Mouse (Mus musculus) spleen, postnatal 36 days (tissue): ENCODE measurements around the gene Ccdc38.
A peak's percentile ranks its signal among the peaks of the same experiment; 100 is the strongest.
"Not testable (repeated sequence)": the region's sequence is repeated elsewhere in the genome, so short reads cannot be mapped to it uniquely, and the experiment has no call there.

Source experiments
- DNase-seq, 2 experiments: peaks; one replicate each; pipeline ENCODE4 v3.0.0; 2022; ENCODE audit warnings: low spot score in 2 of 2, mixed read lengths in 1 of 2

The Ccdc38 gene

DNA sequence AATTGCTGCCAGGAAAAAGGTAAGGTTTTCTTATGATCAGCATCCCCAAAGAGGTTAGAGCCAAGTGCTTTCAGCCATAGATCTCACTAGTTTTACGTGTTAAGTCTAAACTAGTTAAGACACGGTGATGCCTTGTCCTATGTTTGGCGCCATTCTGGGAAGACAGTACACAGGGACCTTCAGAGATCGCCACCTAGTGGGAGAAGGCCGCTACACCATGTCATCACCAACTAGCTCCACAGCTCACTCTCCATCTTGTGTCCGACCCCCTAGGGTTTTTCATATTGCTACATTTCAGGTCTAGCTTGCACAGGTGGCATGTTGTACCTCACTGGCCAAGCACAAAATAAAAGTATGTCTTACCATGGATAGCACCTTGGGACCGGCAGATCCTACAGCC, 8.6 kb downstream of the Ccdc38 start:
- peak; percentile 52 to 67 for DNase-seq

DNA sequence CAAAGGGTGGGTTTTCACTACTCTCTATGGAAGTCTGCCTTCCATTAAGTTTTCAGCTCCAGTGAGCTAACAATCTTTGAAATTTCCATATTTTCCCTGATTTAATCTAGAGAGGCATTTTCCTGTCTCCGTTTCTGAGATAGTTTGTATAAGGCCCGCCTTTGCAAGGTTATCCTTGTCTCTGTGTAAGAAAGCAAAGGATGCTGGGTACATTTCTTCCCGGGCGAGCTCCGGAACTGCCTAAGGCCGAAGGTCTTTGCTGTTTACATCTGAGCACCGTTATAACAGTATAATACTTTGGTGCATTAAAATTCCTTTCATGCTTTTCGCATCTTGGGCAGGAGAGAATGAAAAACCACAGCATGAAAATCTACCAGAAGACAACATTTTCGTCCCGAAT, 9.4 kb downstream of the Ccdc38 start:
- no peak for DNase-seq

- no peak for DNase-seq
Observed at GRCm38 (mm10) chr10:93552596-93552995, 12.2 kb downstream of the Ccdc38 start.

DNA sequence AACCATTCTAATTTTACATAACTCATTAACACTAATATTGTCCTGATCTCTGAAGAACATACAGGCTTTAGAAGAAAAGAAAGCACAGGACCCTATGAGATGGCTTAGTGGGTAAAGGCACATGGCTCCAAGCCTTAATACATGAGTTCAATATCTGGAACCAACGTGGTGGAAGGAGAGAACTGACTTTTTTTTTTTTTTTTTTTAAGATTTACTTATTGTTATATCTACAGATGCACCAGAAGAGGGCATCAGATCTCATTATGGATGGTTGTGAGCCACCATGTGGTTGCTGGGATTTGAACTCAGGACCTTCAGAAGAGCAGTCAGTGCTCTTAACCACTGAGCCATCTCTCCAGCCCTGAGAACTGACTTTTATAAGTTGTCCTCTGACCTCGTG, 17.5 kb downstream of the Ccdc38 start:
- DNase-seq: not testable (repeated sequence)

- DNase-seq: no peak
Observed at GRCm38 (mm10) chr10:93559786-93560185, 19.4 kb downstream of the Ccdc38 start.

DNA sequence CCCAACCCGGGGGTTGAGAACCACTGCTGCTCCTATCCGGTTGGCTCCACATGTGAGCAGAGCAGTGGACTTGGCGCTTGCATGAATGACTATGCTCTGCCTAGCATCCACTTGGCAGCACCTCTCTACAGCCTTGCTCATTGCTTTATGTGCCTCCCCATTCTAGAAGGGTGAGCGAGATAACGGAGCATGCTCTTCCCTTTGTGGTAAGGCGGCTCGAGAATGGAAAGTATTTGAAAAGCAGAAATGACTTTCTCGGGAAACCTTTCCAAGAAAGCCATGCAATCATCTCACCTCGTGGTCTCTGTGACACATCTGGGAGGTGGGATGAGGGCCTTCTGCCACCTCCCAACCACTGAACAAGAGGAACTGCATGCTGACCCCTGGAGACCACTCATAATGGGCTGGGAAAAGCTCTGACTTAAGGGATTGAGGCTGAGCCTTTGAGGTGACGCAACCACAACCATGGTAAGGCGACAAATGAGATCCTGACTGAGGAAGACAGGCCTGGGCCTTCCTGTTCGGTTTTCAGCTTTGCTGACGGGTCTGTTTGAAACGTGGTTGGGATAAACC, 24.2 kb downstream of the Ccdc38 start:
- DNase-seq: no peak

- no peak for DNase-seq
Observed at GRCm38 (mm10) chr10:93567066-93567465, 26.6 kb downstream of the Ccdc38 start.

DNA sequence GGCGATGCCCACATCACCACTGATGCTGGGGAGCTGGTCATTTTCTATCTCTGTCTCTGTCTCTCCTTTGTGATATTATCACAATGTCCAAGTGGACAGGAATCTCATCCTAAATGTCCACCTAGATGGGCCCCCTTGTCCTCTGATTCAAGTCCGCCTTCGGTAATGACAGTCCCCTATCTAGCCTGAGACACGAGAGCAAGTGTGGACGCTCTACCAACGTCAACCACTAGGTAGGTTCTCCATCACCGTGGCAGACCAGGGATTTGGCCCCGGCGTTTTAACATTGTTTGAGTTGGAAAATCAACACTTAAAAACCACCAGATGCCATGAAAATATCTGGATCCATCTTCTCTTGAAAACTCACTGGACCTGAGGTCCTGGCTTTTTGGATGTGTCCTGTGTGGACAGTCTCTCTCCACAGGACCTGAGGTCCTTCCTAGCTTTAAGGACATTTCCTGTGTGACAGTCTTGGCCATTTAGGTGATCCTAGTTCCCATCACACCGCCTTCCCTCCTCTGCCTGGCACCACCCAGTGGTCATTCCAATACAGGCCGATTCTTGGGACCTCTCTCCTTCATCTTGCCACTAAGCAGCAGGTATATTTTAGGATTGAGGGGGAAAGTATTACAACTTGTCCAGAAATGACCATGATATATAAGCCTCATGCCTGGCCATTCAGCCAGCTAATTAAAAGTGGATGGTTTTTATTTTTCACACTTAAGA, 27.6 kb downstream of the Ccdc38 start:
- no peak for DNase-seq

- DNase-seq: no peak
Observed at GRCm38 (mm10) chr10:93568671-93569070, 28.2 kb downstream of the Ccdc38 start.

DNA sequence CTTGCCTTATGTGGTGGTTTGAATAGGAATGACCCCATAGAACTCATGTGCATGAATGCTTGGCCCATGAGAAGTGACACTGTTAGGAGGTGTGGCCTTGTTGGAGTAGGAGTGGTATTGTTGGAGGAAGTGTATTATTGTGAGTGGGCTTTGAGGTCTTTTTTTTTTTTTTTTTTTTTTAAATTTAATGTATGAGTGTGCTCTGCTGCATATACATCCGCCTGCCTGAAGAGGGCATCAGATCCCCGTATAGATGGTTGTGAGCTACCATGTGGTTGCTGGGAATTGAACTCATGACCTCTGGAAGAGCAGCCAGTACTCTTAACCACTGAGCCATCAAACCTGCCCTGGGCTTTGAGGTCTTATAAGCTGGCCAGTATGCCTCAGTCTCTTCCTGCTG, 31.8 kb downstream of the Ccdc38 start:
- DNase-seq: no peak

GRCm38 (mm10) chr10:93574966-93575365, 34.5 kb downstream of the Ccdc38 start:
- no peak for DNase-seq

- no peak for DNase-seq
Observed at GRCm38 (mm10) chr10:93575960-93576359, 35.5 kb downstream of the Ccdc38 start.

DNA sequence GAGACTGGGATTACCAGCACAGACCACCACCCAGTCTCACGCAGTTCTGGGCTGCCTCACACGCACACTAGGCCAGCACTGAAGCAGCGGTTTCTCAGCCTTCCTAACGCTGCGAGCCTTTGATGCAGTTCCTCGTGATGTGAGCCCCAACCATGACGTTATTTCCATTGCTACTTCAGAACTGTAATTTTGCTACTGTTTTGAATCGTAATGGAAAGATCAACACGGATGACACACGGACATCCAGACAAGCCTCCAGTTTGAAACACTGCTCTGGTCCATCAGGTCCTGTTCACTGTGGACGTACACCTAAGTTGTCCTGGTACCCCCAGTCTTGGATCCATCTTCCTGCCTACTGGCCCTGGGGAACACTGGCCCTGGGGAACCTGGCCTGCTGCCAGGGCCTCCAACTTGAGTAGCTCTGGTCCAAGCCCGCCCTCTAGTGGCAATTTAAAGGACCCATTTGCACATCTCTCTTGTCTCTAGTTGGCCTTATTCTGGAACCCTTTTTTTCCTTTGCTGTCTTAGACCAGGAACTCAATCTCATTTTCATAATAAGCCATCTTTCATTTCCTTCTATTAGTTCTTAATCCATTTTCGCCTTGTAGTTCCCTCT, 36.9 kb downstream of the Ccdc38 start:
- peak; percentile 41 to 58 for DNase-seq

GRCm38 (mm10) chr10:93588796-93589195, 48.4 kb downstream of the Ccdc38 start:
- DNase-seq: no peak

DNA sequence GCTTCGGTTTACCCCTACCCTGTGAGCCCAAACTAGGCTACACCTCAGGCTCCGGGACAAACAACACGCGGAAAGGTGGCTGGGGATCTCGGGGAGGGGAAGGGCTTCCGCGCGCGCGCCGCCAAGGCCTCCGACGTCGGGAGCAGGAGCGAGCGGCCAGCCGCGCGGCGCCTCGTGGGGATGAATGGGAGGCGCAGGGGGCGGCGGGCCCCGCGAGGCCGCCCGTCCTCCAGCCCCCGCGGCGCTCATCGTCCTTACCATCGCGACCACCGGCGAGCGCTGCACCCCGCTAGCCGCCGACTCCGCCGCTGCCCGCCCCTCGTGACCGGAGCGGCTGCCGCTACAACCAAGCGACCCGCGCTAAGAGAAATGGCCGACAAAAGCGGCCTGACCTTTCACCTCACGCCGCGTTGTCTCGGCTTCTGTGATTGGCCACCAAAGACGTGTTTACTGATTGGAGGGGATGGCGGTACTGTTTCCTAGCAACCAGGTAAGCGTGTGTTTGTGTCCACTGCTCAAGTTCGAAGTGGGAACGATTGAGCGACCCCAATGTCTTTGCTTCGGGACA, 48.9 kb downstream of the Ccdc38 start, which contains the start of gene Snrpf:
TSS of gene Snrpf (minus strand) at position 426 of the 568 bp plus-strand sequence.
- DNase-seq: peak; percentile 86 to 89

- DNase-seq: no peak
Observed at GRCm38 (mm10) chr10:93592456-93592855, 52.0 kb downstream of the Ccdc38 start.

- peak; percentile 69 to 78 for DNase-seq
Observed at GRCm38 (mm10) chr10:93594022-93594482, 53.6 kb downstream of the Ccdc38 start.

DNA sequence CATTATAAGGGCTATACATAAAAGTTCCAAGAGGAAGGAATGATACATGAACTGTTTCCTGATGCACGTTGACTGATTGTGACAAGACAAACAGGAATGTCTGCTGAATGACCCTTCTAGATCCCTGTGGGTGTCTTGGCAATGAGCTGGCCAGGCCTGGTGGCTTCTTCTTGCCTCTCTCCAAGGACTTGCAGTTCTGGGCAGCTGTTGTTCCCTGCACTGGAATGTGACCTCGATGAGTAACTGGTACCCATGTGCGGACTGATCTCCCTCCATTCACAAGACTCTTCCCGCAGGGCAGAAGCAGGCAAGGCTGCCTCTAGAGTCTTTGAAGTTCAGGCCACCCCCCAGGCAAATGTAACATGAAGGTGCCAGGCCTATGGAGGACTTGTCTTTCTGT, 55.4 kb downstream of the Ccdc38 start:
- no peak for DNase-seq

DNA sequence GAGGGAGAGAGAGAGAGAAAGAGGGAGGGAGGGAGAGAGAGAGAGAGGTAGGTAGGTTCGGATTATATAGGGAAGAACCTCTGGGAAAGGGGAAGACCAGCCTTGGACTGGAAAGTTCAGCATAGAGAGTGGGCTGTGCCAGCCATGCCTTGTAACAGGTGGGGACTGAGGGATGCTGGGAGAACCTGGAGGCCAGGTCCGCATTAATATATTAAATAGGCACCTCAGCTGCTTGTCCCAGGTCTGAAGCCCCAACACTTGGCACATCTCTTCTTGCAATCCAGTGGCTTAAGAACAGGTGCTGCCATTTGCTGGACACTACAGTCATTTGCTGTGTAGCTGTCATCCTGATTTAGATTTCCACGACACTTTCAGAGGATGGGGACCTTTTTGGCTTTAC, 56.2 kb downstream of the Ccdc38 start:
- no peak for DNase-seq

GRCm38 (mm10) chr10:93602309-93602708, 61.9 kb downstream of the Ccdc38 start:
- no peak for DNase-seq

DNA sequence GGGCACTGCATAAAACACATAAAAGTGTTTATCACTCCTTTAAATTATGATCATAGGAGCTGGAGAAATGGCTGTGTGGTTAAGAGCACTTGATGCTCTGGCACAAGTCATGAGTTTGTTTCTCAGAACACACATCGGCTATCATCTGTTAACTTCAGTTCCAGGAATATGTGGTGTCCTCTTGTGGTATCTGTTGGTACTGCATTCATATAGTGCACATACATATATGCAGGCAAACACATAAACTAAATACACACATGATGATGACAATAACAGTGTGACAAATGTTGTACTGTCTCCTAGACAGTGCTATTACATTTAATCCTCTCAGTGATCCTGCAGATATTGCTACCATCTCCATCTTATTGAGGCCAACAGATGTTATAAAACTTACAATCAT, 62.8 kb downstream of the Ccdc38 start:
- DNase-seq: no peak

DNA sequence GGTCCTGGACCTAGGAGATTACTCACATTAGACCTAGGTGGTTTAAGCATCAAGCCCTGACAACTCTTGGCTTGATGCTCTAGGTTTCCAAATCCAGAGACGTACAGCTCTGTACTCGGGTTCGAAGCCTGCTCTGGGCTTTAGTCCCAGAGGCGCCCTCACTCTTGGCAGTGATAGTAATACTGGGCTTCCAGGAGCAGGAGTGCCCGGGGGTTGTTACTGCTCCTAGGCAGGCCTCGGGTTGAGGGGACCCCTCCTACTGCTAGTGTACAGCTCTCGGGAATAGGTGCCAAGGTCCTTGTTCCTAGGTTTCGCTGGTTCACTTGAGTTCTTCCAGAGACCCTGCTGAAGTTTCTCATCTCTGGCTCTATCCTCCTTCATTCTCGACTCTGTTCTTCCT, 65.9 kb downstream of the Ccdc38 start:
- DNase-seq: no peak

DNA sequence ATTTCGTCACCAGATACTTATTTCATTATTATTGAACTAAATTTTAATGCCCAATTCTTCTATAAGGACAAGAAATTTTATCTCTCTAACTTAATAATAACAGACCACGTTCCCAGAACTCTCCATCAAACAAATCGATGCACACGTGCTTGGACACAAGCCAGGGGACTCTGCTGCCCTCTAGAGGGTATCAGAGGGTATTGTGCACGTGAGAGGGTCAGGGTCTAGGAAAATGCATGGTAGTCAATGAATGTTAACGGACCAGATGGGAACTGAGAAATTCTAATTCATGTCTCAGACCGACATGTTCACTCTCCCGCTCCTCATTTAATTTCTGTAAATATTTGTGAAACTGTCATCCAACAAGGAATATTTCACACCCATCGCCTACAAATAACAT, 67.6 kb downstream of the Ccdc38 start:
- DNase-seq: no peak
